Mouse (Mus musculus) myocyte (in vitro differentiated cells): ENCODE measurements around the gene Bicd2.

Source experiments
- CEBPB ChIP-seq: IDR thresholded peaks from 2 replicates; pipeline ENCODE4 v1.6.1; 2011; ENCODE audit warnings: mild to moderate bottlenecking, moderate library complexity; ENCODE audit not compliant: poor library complexity, insufficient read depth, severe bottlenecking
- MAX ChIP-seq: IDR thresholded peaks from one replicate; pipeline ENCODE4 v1.6.1; 2011; ENCODE audit warnings: low read depth, mild to moderate bottlenecking, control low read depth
- POLR2A ChIP-seq: IDR thresholded peaks from one replicate; pipeline ENCODE4 v1.6.1; 2011; ENCODE audit warnings: low read depth, mild to moderate bottlenecking, control low read depth, moderate library complexity; ENCODE audit not compliant: insufficient read length
- POLR2AphosphoS2 ChIP-seq: IDR thresholded peaks from one replicate; pipeline ENCODE4 v1.6.1; 2011; ENCODE audit warnings: low read depth, control low read depth; ENCODE audit not compliant: insufficient read length
- REST ChIP-seq: IDR thresholded peaks from one replicate; pipeline ENCODE4 v1.6.1; 2011; ENCODE audit warnings: mild to moderate bottlenecking, control low read depth, moderate library complexity; ENCODE audit not compliant: insufficient read depth, insufficient read length
- TCF12 ChIP-seq: IDR thresholded peaks from one replicate; pipeline ENCODE4 v1.6.1; 2011; ENCODE audit warnings: mild to moderate bottlenecking, control low read depth; ENCODE audit not compliant: poor library complexity, insufficient read depth, severe bottlenecking
- USF1 ChIP-seq: IDR thresholded peaks from one replicate; pipeline ENCODE4 v1.6.1; 2011; ENCODE audit warnings: low read depth, mild to moderate bottlenecking, control low read depth, moderate library complexity

GRCm38 (mm10) chr13:49430529-49430928, 89.1 kb downstream of the Bicd2 start:
- TF ChIP-seq POLR2A: no peak
- no peak for TF ChIP-seq USF1
- no peak for TF ChIP-seq POLR2AphosphoS2
- no peak for TF ChIP-seq REST
- TF ChIP-seq MAX: no peak
- TF ChIP-seq TCF12: no peak
- no peak for TF ChIP-seq CEBPB
